Mouse (Mus musculus): ENCODE data around the gene Gpc5.

GRCm38 (mm10) chr14:115614154-115614553, 522.1 kb downstream of the Gpc5 start:
- TF ChIP-seq POLR2A (IDR thresholded peaks at IDR 0.05; ENCODE audit: borderline replicate concordance, insufficient read depth, low read length) = no peak
- no peak for TF ChIP-seq CTCF (IDR thresholded peaks at IDR 0.05; ENCODE audit: borderline replicate concordance, insufficient read depth, low read depth, low read length)
